Mouse (Mus musculus) mouse trophoblast stem cell (cell line): Measurements from ENCODE around the gene Mepce.
"Not testable (repeated sequence)": the region's sequence is repeated elsewhere in the genome, so short reads cannot be mapped to it uniquely, and the experiment has no call there.

Source experiments
- in situ Hi-C, 2 experiments: fragments of 300-500 bp; cut with MseI, MboI; formaldehyde crosslinking; loops; 2 replicates in 1 of 2; 3 replicates in 1 of 2; pipeline ENCODE4 v1.15.1; 2025

The Mepce gene

DNA sequence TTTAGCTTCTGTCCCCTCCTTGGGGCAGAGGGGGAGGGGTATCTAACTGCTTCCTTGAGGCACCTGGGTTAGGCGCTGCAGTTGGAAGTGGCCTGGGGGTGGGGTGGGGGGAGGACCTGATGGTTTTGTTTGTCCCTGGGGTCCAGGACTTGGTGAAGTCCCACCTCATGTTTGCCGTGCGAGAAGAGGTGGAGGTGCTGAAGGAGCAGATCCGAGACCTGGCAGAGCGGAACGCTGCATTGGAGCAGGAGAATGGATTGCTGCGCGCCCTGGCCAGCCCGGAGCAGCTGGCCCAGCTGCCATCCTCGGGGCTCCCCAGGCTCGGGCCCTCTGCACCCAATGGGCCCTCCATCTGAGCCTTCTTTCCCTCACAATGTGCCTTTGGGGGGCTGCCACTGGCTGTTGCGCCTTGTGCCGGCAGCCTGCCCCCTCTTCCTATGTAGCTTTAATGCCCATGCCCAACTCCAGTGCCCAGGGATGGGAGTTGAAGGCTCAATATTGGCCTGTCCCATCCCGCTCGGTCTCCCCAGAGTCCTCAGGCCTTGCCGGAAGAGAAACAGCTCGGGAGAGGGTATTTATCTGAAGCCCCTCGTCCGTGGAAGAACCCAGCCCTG is 28.4 kb downstream of the Mepce start:
- in situ Hi-C loops = no loop called here

GRCm38 (mm10) chr5:137757887-137758286 is 29.6 kb downstream of the Mepce start:
- in situ Hi-C loops = no loop called here

- in situ Hi-C loops = no loop called here
Observed at GRCm38 (mm10) chr5:137756882-137757661, 30.4 kb downstream of the Mepce start.

- in situ Hi-C loops = no loop called here
Observed at GRCm38 (mm10) chr5:137756106-137756505, 31.3 kb downstream of the Mepce start.

GRCm38 (mm10) chr5:137755425-137755824 is 32.0 kb downstream of the Mepce start:
- in situ Hi-C loops = no loop called here

DNA sequence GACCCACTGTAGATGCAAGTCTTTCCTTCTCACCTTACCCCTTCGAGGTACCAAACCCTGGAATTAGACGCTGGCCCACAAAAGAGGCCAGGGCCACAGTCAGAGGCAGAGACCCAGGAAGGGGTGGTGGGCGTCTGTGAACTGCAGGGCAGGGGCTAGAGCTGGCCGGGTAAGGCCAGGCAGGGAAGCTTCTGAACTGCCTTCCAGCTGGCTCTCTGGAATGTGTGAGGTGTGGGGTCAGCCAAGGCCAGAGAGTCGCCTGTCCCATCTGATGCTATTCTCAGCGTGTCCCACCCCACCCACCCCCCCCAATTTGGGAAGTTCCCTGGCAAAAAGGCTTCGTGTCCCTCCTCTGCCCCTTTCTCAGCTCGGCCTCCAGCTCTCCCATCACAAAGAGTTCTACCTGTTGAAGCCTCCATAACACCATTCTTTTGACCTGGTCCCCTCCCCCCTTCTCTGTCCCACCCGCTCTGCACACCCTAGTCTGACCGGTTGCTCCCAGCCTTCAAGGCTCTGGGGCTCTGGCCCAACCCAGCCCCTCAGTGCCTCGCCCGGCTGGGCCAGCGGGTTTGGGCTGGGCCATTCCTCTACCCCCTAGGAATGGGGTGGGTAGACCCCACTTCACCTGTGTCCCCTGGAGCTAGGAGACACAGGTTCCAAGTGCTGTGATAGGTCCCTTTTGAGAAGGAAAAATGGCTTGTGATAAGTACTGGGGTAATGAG is 34.2 kb downstream of the Mepce start:
- in situ Hi-C loops = no loop called here

GRCm38 (mm10) chr5:137751988-137752387 is 35.5 kb downstream of the Mepce start:
- in situ Hi-C loops = no loop called here

DNA sequence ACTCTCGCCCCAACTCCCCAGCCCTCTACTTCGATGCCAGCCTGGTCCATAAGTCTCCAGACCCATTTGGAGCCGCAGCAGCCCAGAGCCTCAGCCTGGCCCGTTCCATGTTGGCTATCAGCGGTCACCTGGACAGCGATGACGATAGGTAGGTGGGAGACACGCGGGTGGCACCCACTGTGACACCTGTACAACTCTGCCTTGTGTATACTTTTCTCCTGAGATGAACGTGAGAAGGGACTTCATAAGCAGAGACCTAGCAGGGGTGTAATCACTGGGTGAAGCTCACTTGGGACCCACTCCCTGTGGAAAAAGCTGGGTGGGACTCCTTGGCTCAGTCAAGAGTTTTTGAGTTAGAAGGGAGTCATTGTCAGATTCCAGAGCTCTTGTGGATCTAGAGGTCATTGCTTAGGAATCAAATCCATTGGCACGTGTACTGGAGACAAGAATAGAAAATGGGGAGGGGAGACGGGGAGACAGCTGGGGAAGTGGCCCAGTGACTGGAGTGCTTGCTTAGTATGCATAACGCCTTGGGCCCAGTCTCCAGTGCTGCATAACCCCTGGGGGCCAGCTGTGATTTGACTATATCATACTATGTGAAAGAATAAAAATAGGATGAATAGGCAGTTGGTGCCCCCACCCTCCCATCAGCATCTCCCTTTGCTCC is 36.1 kb downstream of the Mepce start:
- in situ Hi-C loops = no loop called here

DNA sequence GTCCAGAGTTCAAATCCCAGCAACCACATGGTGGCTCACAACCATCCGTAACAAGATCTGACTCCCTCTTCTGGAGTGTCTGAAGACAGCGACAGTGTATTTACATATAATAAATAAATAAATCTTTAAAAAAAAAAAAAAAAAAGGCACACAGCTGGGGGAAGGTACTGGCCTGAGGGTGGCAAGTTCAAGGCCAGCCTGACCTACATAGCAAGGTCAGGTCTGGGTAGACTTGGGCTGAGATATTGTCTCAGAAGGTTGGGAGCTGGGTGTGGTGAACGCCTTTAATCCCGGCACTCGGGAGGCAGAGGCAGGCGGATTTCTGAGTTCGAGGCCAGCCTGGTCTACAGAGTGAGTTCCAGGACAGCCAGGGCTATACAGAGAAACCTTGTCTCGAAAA is 37.2 kb downstream of the Mepce start:
- in situ Hi-C loops = not testable (repeated sequence)

DNA sequence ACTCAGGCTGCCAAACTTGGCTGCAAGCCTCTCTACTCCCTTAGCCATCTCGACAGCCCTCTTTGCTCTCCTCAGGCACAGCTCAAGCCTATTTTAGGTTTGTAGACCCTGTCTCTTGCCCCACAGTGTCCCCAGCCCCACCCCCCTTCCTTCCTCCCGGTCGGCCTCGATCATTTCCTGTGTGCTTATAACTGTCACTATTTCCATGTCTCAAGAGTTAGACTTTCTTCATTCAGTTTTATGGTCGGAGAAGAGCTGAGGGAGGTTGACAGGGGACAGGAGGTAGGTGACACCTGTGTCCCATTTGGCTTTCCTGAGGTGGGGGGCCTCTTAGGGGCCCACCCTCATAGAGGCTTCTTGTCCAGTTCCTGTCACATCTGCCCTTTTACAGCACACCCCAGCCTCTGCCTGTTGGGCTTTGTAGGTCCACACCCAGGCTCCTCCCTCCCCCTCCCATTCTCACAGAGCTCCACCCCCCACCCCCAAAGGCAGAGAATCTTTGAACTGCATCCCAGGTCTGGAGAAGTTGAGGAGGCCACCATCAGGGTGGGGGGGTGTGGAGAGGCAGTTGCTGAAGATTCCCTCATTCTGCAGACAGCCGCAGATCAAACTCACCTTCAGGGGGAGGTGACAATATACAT is 38.1 kb downstream of the Mepce start:
- in situ Hi-C loops = no loop called here

GRCm38 (mm10) chr5:137748130-137748770 is 39.2 kb downstream of the Mepce start:
- in situ Hi-C loops = no loop called here

GRCm38 (mm10) chr5:137747326-137747961 is 40.0 kb downstream of the Mepce start:
- in situ Hi-C loops = no loop called here

- in situ Hi-C loops = no loop called here
Observed at GRCm38 (mm10) chr5:137746851-137747325, 40.6 kb downstream of the Mepce start.

- in situ Hi-C loops = no loop called here
Observed at GRCm38 (mm10) chr5:137746282-137746850, 41.1 kb downstream of the Mepce start.

- in situ Hi-C loops = no loop called here
Observed at GRCm38 (mm10) chr5:137745214-137746171, 42.0 kb downstream of the Mepce start, which contains the start of gene Tsc22d4. Gene Tsc22d4, plus strand, starts transcription at chr5:137745730.

GRCm38 (mm10) chr5:137744197-137744596 is 43.3 kb downstream of the Mepce start:
- in situ Hi-C loops = no loop called here

DNA sequence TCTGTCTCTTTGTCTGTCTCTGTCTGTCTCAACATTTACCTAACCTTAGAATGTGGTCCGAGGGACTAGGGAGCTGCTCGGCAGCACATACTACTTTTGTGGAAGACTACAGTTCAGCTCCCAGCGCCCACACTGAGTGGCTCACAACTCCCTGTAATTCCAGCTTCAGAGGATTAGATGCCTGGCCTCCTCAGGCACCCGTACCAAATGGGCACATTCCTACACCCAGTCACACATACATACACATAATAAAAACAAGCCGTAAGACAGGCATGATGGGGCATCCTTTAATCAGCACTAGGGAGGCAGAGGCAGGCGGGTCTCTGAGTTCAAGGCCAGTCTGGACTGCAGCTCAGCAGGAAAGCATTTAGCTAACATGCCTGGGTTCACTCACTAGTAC is 44.6 kb downstream of the Mepce start:
- in situ Hi-C loops = no loop called here

DNA sequence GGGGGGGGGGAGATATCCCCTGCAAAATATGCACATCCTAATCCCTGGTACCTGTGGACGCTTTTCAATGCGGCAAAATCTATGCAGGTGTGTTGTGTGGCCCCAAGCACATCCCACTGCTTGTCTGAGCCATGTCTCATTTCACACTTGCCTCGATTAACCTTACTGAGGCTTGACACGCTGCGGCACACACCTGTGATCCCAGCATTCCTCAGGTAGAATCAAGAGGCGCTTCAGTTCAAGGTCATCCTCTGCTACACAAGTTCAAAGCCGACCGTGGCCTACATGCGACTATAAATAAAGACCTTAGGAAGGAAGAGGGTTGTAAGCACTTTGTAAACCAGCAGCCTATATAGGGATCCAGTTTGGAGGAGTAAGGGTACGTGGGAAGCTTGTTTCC is 45.4 kb downstream of the Mepce start:
- in situ Hi-C loops = no loop called here
